Mouse (Mus musculus) kidney, adult 2 months (tissue): Measurements from ENCODE around the gene Hacd3. TPM values are rescaled to one million over a fixed set of nuclear protein-coding genes. Genes with fewer than 3 reads are reported as not detected.

Source experiments
- DNase-seq: peaks from one replicate; pipeline ENCODE4 v3.0.0; 2021
- H3K27ac ChIP-seq: fragments of 200-500 bp; 2 replicates; pipeline ENCODE4 v1.5.1; 2012; ENCODE audit warnings: low read depth, low read length, control low read depth, inconsistent platforms; ENCODE audit not compliant: insufficient read depth
- H3K27me3 ChIP-seq: fragments of 200-500 bp; replicated peaks from 2 replicates; pipeline ENCODE4 v1.6.1; 2012; ENCODE audit warnings: mild to moderate bottlenecking, moderate library complexity, low read length, inconsistent platforms; ENCODE audit not compliant: control insufficient read depth, insufficient read depth
- H3K36me3 ChIP-seq: fragments of 200-500 bp; 2 replicates; pipeline ENCODE4 v1.6.1; 2012; ENCODE audit warnings: mild to moderate bottlenecking, moderate library complexity, low read length, inconsistent platforms; ENCODE audit not compliant: control insufficient read depth, insufficient read depth
- H3K4me1 ChIP-seq: fragments of 200-500 bp; 2 replicates; pipeline ENCODE4 v1.6.1; 2011; ENCODE audit warnings: low read length; ENCODE audit not compliant: control insufficient read depth, insufficient read depth
- H3K4me3 ChIP-seq: fragments of 200-500 bp; 2 replicates; pipeline ENCODE4 v1.5.1; 2011; ENCODE audit warnings: mild to moderate bottlenecking, low read depth, low read length, control low read depth; ENCODE audit not compliant: insufficient read depth
- CTCF ChIP-seq: fragments of 200-500 bp; conservative IDR thresholded peaks from 2 replicates; pipeline ENCODE4 v1.5.1; 2011; ENCODE audit warnings: low read depth, mild to moderate bottlenecking, control low read depth, low read length, moderate library complexity, mixed read lengths; ENCODE audit not compliant: insufficient read depth, insufficient read length
- POLR2A ChIP-seq: fragments of 200-500 bp; IDR thresholded peaks from one replicate; pipeline ENCODE4 v1.6.1; 2011; ENCODE audit warnings: low read depth, low read length, control low read depth
- WGBS: fragments of 180-500 bp; shearing (Covaris S2); methylation state at CpG from one replicate; pipeline ENCODE4 v1.1.7; 2018; 5-methylcytosine and 5-hydroxymethylcytosine counted together
- polyA plus RNA-seq: library from polyadenylated mRNA; depleted of rRNA; stranded (reverse); fragments of >200 nt; gene quantifications from 2 replicates; pipeline ENCODE4 v1.2.3, GENCODE M21; 2012

The Hacd3 gene
- polyA plus RNA-seq, 1 experiment, result 37.5 TPM

DNA sequence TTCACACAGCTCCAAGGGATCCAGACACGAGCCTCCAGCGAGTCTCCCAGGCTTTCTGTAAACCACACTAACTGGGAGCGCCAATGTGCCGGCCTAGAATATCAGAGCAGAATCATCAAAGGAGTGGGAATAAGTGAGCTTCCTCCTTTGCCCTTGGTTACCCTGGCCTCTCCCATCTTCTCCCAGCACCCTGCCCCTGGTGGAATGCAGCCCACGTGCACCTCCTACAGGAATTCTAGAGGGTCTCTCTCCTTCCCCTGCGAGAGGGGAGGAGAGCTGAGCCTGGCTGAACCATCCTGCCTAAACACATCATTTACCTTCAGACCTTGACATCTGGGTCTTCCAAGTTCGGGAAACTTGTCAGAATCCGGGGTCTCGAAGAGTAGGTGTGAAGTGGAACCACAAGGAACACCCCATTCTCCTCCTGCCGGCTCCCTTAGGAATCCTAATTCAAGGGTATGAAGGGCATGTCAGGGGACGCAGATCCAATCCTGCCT, 70.3 kb downstream of the Hacd3 start, which contains the start of gene Slc24a1:
Gene Slc24a1, minus strand, starts transcription at position 447 of the 497 bp plus-strand sequence.
- Histone ChIP-seq H3K27ac (no peak within 1 kb of the TSS), H3K36me3 (no peaks in the 10 kb centered on the region), H3K27me3 (no peaks in the 10 kb centered on the region), H3K4me3 (no peak within 1 kb of the TSS), H3K4me1 (no peaks in the 10 kb centered on the region)
- WGBS, result 46% methylated on average over 11 of the region's 11 CpGs
- TF ChIP-seq POLR2A (no peak), CTCF (no peak)
- no peak for DNase-seq

DNA sequence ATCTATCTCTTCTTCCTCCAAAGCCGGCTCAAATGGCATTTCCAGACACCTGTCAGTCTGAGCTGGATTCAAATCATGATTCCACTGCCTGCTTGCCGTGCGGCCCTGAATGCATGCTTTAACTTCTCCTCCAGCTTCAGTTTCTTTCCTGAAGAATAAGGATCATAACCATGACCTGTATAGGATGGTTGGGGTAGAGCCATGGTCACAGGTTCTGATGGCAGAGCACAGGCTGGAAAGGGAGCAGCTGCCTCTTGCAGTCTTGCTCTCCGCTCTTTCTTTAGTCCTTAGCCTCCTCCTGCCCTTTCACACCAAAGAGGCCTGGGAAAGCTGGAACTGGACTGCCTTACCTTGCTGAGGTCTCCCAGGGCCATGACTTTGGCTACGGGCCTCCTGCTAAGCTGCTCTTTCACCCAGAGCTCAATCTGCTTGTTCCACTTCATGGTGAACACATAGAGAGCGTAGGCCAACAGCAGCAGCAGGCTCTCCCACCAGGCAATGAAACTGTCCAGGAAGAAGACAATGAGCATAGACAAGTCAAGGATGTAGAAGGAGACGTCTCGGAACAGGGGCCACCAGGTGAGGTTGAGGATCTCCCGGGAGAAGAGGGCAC, 73.9 kb downstream of the Hacd3 start:
- H3K4me1 ChIP-seq, result no peaks in the 10 kb centered on the region; the same call in 1 of the 2 replicates
- H3K36me3 ChIP-seq, result no peaks in the 10 kb centered on the region
- 83% methylated on average over 9 of the region's 9 CpGs for WGBS
- no peak overlapping the region for H3K4me3 ChIP-seq
- DNase-seq, result no peak
- TF ChIP-seq POLR2A, result no peak
- no peak for TF ChIP-seq CTCF
- no peak overlapping the region for H3K27ac ChIP-seq
- H3K27me3 ChIP-seq, result no peaks in the 10 kb centered on the region

DNA sequence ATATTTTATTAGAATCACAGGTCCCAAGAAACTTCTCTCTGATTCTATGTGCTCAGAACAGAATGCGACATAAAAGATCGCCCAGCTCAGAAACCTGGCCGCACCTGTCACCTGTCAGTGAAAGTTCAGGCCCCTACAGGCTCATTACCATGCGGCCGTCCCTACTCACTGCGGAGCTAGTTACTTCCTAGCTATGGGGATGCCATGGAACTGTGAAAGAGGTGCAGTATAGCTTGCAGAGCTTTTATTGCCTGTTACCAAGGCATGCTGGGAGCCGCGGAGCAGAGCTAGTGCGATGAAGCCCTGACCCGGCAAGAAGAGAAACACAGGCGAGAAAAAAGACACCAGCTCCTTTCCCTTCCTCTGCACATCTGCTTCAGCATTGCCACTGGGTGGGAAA, 77.5 kb downstream of the Hacd3 start:
- no peak for TF ChIP-seq CTCF
- TF ChIP-seq POLR2A, result no peak
- DNase-seq, result no peak
- no peak overlapping the region for H3K27ac ChIP-seq
- H3K36me3 ChIP-seq, result no peaks in the 10 kb centered on the region
- 40% methylated on average over 11 of the region's 11 CpGs for WGBS
- H3K27me3 ChIP-seq, result no peaks in the 10 kb centered on the region
- H3K4me3 ChIP-seq, result no peak overlapping the region
- no peaks in the 10 kb centered on the region; the same call in 1 of the 2 replicates for H3K4me1 ChIP-seq

GRCm38 (mm10) chr9:64941650-64942049, 79.8 kb downstream of the Hacd3 start:
- WGBS, result 89% methylated on average over 4 of the region's 4 CpGs

GRCm38 (mm10) chr9:64940731-64941346, 80.7 kb downstream of the Hacd3 start:
- no peak for DNase-seq
- TF ChIP-seq POLR2A (no peak), CTCF (no peak)

More at GRCm38 (mm10) chr9:64941650-64942049, 79.8 kb downstream of the Hacd3 start:
- Histone ChIP-seq H3K4me3 (no peak overlapping the region), H3K36me3 (no peaks in the 10 kb centered on the region), H3K27ac (no peak overlapping the region), H3K27me3 (no peaks in the 10 kb centered on the region), H3K4me1 (no peaks in the 10 kb centered on the region; the same call in 1 of the 2 replicates)
- no peak for DNase-seq
- TF ChIP-seq POLR2A (no peak), CTCF (no peak)

DNA sequence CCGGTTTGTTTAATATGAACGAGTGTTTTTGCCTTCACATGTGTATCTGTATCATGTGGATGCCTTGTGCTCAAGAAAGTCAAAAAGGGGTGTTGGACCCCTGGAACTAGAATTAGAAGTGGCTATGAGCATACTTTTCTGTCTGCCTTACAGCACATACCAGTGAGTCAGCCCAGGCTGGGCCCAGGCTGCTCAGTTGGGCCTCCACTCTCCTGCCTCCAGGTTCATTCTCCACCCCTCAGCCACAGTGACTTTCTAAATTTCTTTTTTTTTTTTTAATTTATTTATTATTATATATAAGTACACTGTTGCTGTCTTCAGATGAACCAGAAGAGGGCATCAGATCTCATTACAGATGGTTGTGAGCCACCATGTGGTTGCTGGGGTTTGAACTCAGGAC, 81.7 kb downstream of the Hacd3 start:
- H3K27me3 ChIP-seq, result no peaks in the 10 kb centered on the region
- H3K4me3 ChIP-seq, result no peak overlapping the region
- no peak overlapping the region for H3K27ac ChIP-seq
- no peaks in the 10 kb centered on the region for H3K36me3 ChIP-seq
- no peaks in the 10 kb centered on the region for H3K4me1 ChIP-seq
- DNase-seq, result no peak
- no peak for TF ChIP-seq CTCF
- TF ChIP-seq POLR2A, result no peak
- WGBS, result 83% methylated on average over 2 of the region's 2 CpGs

More at GRCm38 (mm10) chr9:64940731-64941346, 80.7 kb downstream of the Hacd3 start:
- H3K36me3 ChIP-seq, result no peaks in the 10 kb centered on the region
- no peak overlapping the region for H3K27ac ChIP-seq
- H3K4me1 ChIP-seq, result no peaks in the 10 kb centered on the region; the same call in 1 of the 2 replicates
- H3K4me3 ChIP-seq, result no peak overlapping the region
- H3K27me3 ChIP-seq, result no peaks in the 10 kb centered on the region
- 73% methylated on average over 11 of the region's 11 CpGs for WGBS

DNA sequence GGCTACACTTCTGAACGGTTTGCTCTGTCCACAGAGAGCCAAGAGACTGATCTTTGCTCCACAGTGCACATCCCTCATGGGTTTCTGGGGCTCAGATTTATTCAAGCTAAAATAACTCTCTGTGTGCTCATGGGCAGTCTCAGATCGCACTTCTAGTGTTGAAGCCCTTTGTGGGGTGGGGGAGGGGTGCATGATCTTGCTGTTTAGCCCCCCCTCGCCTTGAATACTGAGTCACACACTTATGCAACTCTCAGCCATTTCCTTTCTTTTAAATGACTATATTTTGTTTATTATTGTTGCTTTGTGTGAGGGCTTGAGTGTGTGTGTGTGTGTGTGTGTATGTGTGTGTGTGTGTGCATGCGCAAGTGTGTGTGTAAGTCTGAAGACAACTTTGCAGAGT, 82.2 kb downstream of the Hacd3 start:
- Histone ChIP-seq H3K27ac (no peak overlapping the region), H3K4me1 (no peaks in the 10 kb centered on the region), H3K36me3 (no peaks in the 10 kb centered on the region), H3K27me3 (no peaks in the 10 kb centered on the region), H3K4me3 (no peak overlapping the region)
- WGBS, result 44% methylated on average over 4 of the region's 4 CpGs
- DNase-seq, result no peak
- TF ChIP-seq CTCF, result no peak
- TF ChIP-seq POLR2A, result no peak
